Mouse (Mus musculus): ENCODE data around the gene Pam.
A peak's percentile ranks its signal among the peaks of the same experiment; 100 is the strongest.

Gene Pam

DNA sequence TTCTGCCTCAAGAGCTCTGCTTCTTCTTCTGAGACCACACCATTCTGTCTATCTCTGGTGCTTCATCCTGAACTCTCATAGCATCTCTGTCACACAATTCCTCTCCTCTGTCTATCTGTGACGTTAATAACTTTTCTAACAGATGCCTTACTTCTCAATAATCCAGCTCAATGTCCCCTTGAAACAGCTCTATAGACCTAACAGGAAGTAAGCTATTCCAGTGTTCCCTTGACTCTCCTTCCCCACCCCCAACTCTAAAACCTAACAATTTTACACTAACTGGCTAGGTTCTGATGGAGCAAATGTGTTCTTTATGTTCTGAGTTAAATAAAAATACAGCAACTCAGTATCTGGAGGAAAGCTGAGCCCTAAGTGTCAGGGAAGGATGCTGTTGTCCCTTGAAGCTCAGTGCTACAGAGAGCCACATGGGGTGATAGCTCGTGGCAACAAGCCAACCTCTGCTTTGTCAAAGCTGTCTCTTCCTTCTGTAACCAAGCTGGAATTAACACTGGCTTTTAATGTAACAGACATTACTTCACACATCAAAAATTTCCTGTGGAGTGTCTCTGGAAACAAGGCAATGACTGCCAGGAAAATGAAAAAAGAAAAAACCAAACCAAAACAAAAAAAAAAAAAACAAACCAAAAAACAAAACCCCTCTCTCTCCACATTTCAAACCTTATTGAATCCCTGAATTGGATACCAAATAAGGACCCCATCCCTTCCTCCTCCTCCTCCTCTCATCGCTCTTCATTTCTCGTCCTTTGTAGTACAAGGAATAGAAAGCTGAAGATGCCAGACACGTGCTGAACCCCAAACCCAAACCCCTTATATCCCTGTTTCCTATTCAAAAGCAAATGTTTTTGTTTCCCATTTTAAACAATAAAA is 261.7 kb downstream of the Pam start:
- peak; percentile 86 for DNase-seq (ENCODE audit: inconsistent ontology term)

DNA sequence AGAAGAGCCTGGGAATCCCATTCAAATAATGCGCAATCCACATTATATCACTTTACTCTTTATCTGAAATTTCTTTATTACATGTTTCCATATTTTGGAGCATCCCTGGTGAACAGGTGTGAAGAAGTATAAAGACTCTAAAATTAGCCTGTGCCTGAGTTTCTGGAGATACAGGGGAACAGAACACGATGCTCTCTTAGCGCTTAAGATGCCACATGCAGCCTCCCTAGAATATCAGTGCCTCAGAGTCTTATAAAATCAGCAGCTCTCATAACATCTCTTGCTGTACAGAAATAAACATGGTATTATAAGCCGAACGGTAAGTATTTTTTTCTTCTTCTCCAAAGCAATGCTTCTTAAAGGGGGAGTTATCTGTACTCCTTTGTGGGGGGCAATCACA is 267.4 kb downstream of the Pam start:
- no peak for DNase-seq (ENCODE audit: inconsistent ontology term)

DNA sequence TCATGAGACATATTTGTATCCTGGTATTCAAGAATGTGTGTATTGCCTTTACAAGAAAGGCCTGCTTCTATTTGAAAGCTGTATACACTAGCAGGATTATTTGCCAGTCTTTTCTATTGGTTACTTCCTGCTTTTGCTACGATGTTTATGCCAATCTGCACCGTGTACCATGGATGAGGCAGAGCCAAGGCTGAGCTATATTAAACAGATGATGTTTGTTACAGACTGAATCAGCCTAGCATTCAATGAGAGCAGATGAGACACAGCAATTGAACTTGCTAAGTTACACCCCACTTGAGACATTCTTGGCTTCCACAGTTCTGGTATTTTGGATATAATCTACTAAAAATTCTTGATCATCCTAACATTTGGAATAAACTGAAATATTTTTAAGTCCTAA is 267.9 kb downstream of the Pam start:
- no peak for DNase-seq (ENCODE audit: inconsistent ontology term)

DNA sequence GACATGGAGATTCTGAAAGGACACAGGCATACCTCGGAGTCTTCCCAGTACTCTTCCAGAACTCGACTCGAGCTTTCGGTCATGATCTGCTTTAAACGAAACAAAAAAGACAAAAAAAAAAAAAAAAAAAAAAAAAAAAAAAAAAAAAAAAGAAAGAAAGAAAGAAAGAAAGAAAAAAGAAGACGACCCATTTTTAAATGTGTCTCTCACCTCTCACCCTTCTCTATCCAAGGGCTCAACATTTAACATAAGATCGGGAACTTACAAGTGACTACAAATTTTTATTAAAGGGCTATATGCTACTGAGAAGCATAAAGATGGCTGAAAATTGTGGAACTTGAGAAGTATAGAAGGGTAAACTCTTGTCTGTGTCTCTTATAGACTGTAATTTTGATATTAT is 272.5 kb downstream of the Pam start:
- DNase-seq (ENCODE audit: inconsistent ontology term) = no peak

DNA sequence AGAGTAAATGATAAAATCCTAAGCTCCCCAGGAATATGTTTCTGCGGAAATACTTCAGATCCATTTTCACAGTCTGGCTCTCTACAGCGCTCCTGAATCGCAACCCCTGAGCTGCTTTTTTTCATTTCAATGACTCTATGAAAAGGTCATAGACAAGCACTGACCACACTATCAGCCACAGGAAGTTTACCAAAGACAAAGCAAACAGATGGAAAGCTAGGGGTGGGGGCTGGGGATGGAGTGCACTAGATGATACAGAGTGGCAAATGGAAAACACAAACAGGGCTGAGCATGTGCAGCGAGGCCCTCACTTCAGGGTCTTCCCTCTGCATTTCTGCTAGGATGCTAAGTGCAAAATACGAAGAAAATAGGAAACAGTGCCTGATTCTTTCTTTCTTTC is 273.2 kb downstream of the Pam start:
- DNase-seq (ENCODE audit: inconsistent ontology term) = no peak

DNA sequence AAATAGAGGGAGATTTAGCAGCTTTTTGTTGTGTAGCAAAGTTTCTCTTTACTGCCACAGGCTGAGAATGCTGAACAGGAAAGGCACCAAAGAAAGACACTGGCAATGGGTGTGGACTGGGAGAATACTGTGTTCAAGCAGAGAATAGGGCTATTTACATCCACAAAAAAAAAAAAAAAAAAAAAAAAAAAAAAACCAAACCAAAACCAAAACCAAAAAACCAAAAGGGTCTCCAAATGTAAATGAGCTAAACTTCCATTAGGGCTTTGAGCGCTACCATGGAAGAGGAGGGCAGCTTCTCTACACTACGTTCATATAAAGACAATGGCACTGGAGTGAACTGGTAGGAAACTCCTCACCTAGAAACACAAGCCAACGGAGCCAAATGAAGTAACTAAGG is 274.2 kb downstream of the Pam start:
- no peak for DNase-seq (ENCODE audit: inconsistent ontology term)

DNA sequence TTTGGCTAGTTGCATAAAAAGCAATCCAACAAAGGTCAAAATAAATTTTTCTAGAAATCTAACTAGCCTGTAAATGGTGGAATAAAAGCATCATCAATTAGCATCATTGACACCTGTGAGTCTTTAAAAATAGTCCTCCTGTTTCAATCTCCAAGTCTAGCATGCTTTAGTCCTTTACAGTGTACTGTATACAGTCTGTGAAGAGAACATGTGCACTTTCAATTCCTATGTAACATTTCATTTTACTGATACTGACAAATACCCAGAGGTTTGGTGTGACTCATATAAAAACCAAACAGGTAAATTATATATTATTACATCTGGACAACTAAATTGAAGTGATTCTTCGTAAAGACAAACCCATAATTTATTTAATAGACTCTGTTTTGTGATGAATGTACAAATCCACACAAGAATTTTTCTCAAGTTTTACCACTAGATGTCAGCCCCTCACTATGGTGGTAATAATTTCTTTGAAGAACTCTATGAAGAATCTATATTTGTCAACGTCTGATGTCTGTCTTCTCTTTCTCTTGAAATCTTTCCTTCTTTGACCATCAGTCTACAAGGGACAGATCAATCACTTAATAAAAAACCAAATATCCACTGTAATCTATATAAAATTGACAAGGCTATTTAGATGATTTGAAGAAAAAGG is 286.1 kb downstream of the Pam start:
- DNase-seq (ENCODE audit: inconsistent ontology term) = peak; percentile 42

DNA sequence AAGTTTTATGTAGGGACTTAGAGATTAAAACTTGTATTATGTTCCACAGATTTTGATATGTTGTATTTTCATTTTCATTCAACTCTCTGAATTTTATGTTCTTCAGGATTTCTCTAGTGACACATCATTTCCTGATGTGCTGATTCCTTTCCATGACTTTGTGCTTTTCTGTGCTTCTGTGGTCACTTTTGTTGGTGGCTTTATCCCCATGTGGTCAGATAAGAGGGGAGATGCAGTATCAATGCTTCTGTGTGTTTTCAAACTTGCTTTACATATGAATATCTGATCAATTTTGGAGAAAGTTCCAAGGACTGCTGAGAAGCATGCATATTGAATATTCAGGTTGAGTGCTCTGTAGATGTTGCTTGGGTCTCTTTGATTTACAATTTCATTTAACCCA is 290.9 kb downstream of the Pam start:
- no peak for DNase-seq (ENCODE audit: inconsistent ontology term)

DNA sequence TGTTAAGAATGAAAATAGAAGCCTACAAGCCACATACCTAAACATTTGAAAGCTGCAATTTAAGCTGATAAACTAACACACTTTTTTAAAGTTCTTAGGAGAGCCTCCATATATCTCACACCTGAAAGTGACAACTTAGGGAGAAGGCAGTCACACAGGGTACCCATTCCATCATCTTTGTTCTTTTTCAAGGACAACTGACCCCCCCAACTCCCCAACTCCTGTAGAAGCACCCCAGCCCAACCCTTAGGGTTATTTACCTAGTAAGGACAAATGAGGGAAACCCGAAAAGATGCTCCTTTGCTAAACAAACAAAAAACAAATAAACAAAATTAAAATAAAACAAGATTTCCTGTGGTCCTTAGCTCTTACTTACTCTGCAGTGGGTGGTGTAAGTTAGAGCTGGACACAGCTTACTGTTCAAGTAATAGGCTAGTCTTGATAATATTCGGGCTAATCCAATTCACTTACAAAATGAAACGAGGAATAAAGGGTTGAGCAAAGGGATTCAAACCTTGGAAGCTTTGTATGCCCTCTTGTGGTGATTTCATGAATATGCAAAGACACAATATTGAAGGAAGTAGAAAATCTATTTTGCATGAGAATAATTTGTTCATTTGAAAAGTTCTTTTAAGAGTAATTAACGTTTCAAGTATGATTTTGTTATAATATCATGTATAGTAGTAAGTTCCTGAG is 293.1 kb downstream of the Pam start:
- DNase-seq (ENCODE audit: inconsistent ontology term) = peak; percentile 22

DNA sequence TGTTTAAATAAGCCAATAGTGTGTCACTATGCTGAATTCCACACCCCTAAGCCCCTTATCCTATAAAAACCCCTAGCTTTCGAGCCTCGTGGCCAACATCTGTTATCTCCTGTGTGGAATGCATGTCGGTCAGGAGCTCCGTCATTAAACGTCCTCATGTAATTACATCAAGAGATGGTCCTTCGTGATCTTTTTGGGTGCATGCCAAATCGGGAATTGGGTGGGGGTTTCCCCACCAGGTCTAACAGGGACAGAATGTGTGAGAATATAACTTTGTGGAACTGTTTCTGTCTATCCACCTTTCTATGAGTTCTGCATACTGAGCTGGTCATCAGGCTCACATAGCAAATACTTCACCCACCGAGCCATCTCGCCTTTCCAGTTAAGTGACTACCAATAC is 299.5 kb downstream of the Pam start:
- no peak for DNase-seq (ENCODE audit: inconsistent ontology term)

DNA sequence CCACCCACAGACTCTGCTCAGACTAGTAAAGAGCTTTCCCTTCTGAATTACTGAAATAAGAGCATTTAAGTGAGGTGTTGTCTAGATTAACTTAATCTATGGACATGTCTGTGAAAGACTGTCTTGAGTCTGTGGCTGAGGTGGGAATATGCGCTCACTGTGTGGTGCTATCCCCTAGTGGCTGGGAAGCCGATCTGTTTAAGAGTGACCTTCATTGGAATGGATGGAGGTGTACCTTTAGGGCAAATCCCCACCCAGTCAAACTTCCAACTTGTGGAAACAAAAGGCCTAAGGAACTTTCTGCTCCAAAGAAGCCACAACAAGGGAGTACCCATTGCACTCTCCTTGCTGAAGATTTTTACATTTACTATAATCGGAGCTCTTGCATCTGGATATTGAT is 301.3 kb downstream of the Pam start:
- DNase-seq (ENCODE audit: inconsistent ontology term) = no peak

DNA sequence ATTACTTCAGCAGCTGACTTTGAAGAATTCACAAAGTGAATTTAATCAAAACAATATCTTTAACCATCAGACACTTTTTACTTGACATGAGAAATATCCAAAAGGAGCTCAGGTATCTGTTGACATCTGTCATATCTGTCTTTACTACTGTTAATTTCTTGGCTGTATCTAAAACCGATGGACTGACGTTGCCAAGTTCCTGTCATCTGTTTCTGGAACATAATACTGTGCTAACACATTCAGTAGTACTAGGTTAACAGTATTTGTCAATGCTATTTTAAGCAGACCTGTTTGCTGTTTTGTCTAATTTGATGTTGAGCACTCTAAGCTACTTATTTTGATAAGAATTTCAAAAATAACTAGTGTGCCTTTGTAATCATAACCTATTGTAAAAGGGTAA is 307.0 kb downstream of the Pam start:
- no peak for DNase-seq (ENCODE audit: inconsistent ontology term)

DNA sequence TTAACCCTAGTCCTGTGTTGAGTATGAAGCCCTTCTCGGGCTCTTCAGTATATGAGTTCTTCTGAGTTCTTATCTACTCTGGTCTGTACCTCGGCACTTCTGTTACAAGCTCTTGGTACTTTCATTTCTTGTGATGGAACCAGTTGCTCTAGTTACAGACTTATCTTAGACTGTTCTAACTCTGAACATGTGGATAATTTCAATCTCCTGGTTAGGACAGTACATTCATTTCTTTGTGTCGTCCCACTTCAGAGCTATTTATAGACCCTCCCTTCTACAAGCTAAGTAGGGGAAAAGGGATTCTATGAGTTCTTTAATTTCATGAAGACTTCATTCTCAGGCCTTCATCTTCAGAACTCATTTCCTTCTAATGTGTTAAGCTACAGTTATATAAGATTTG is 307.8 kb downstream of the Pam start:
- DNase-seq (ENCODE audit: inconsistent ontology term) = no peak

DNA sequence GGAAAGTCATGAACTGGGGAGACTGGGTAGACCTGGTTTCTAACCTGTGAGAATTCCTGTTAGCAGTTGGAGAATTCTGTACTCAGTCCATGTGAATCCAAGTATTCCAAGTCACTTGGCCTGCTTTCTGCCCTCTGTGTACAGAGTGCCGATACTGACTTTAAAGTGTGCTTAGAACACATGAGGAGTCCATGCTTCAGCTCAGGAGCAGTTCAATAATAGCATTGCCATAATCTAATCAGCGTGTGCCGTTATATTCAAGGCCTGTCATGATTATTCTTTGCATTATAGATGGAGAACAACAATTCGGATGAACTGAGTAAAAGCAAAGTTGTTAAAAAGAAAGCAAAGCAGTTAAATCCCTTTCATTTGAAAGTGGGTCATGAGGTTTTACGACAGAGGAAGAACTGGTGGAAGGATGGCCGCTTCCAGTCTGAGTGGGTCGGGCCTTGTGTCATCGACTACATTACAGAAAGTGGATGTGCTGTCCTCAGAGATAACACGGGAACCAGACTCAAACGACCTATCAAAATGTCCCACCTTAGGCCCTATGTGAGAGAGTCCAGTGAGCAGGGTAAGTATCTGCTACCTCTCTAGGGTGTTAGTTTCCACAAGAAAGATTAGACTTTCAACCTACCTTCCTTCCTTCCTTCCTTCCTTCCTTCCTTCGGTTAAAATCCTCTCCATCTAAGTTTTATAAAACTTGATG is 309.6 kb downstream of the Pam start:
- DNase-seq (ENCODE audit: inconsistent ontology term) = no peak

DNA sequence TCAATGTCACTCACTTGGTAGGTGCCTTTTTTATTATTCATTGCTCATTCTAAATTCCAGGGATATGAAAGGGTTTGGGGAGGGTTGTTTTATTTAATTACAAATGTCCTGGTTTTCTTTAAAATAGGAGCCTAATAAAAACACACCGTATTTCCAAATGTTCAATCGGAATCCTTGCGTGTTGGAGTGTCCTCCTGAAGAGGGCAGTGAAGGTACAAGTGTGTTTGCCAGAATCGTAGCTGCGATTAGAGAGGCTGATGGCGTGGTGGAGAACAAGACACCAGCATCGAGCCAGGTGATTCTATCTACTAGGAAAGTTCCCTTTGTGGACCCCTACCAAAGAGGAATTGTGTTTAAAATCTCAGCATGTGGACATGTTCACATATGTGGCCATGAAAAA is 310.5 kb downstream of the Pam start:
- DNase-seq (ENCODE audit: inconsistent ontology term) = no peak

DNA sequence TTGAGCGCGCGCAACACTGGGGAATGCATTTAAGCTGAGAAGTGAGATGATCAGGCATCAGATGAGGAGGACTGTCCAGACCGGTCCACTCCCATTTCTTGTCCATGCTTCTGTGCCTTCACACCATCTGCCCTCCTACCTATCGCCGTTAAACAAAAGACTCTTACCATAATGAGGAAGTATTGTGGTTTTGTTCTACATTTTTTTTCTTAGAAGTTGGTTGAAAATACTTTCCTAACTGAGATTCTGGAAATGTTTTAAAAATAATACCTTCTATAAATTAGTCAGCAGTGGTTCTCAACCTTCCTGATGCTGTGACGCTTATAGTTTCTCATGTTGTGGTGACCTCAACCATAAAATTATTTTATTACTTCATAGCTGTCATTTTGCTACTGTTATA is 313.8 kb downstream of the Pam start:
- no peak for DNase-seq (ENCODE audit: inconsistent ontology term)

DNA sequence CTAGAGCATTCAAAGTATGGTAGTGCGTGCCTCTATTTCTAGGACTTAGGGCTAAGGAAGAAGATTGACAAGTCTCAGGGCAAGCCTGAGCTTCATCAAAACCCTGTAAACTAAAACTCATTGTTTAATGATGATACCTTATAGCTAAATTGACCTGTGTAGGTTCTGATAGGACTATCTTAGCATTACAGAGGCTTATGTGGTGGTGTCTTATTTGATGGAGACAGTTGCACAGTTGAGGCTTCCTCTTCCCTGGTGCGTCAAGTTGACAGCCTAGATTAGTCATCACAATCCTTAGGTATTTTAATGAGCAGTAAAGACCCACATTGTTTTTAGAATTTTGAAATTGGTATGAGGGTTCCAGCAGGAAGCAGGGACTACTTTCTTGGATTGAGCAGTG is 321.5 kb downstream of the Pam start:
- no peak for DNase-seq (ENCODE audit: inconsistent ontology term)

DNA sequence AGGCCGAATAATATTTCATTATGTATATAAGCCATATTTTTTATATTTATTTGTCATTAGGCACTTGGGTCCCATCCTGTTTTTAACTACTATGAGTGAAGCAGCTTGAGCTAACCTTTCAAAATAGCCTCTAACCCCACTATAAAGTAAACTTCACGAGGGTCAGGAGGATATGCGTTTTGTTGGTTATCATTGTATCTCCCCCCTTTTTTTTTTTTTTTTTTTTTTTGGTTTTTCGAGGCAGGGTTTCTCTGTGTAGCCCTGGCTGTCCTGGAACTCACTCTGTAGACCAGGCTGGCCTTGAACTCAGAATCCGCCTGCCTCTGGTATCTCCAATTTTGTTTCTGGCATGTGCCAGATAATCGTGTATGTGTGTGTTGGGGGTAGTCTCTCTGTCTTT is 322.1 kb downstream of the Pam start:
- DNase-seq (ENCODE audit: inconsistent ontology term) = no peak

DNA sequence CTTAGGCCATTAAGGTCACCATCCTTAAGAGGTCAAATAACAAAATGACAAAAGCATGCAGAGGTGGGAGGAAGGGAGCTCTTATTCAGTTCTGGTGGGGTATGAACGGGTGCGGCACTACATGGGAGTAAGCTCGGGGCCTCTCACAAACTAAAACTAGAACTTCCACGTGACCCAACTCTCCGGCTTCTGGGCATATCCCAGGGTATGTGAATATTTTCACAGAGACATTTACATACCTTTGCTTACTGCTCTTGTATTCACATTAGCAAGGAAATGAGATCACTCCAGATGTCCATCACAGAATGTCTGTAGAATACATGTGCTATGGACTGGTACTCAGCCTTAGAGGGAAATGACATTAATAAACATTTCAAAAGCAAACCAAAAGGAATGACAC is 323.7 kb downstream of the Pam start:
- no peak for DNase-seq (ENCODE audit: inconsistent ontology term)

DNA sequence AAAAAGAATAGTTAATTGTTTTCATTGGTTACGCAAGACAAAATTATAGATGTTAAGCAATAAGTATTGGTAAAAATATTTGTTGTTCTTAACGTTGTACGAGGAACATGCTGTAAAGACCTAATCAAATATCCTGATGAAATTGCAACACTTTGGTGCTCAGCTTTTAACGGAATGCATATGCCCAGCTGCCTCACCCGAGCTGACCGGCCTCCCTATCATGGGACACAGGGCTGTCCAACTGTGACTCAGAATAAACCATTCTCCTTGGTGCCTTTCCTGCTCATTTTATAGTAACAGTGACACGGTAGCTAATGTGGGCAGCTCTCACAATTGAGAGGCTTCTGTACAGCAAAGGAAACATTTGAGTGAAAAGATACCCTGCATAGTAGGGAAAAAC is 324.3 kb downstream of the Pam start:
- DNase-seq (ENCODE audit: inconsistent ontology term) = peak; percentile 37

DNA sequence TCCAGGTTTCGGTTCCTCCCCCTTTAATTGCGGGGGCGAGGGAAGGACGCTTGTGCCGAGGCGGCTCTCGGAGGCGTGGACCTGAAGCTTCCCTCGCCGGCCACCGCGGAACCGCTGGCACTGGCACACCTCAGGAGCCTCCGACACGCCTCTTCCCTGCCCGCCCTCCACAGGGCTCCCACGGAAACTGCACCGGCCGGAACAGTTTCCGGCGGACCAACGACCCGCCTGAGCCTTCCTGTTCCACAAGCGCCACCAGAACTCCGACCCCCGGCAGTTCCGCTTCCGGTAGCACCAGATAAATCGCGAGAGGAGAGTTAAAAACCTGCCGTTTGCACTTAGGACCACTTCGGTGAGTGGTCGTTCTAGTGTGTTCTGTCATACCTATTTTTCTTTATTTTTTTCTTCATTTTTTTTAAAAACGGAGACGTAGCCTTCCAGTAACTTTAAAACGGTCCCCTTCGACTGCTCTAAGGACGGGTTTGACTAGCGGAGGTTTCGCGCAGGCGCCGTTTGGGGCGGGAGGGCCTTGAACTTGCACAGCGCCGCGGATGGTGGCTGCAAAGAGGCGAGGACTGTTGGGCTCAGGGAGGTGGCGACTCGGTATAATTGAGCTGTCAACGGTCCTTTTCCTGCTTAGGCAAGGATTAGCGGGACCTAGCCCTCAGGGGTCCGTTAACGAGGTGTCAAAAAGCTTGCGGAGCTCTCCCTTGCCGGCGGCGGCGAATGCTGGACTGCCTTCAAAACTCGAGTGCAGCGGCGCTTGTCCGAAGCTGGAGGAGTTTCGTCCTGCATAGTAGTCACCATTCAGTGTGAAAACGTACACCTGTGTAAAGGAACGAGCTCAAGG is 325.3 kb downstream of the Pam start, which contains the start of the genes Gin1 and Ppip5k2:
Gin1 (plus strand) TSS at position 269 of the 850 bp plus-strand sequence.
Ppip5k2 (minus strand) TSS at position 508 of the 850 bp plus-strand sequence.
- peak; percentile 97 for DNase-seq (ENCODE audit: inconsistent ontology term)
